Mouse (Mus musculus): ENCODE results near the gene Gm9803. TPM values are rescaled to one million over a fixed set of nuclear protein-coding genes. Genes with fewer than 3 reads are reported as not detected.
A peak's percentile ranks its signal among the peaks of the same experiment; 100 is the strongest.
"Not testable (repeated sequence)": the region's sequence is repeated elsewhere in the genome, so short reads cannot be mapped to it uniquely, and the experiment has no call there.

The Gm9803 gene
- 14.7 and 15.9 TPM in 2 replicates for polyA plus RNA-seq (2014; fragmentation: Nextera tagmentation; extraction: Ambion mirVana)

- H3K36me3 ChIP-seq (ENCODE audit: control insufficient read depth, insufficient read depth, low read length); H3K9me3 ChIP-seq (ENCODE audit: control insufficient read depth, low read length); ATAC-seq (ENCODE audit: low FRiP score); H3K4me2 ChIP-seq; DNase-seq (ENCODE audit: low spot score, missing footprints); H3K27me3 ChIP-seq (ENCODE audit: control insufficient read depth, insufficient read depth, low read length); H3K27ac ChIP-seq (ENCODE audit: low read depth, low read length); H3K9ac ChIP-seq (ENCODE audit: low read length); H3K4me3 ChIP-seq (ENCODE audit: low read depth, low read length): not testable (repeated sequence)
- 94% methylated on average over 10 of the region's 10 CpGs for WGBS
- H3K4me1 ChIP-seq (ENCODE audit: control insufficient read depth, insufficient read depth, low read length), result peaks cover 17% of the 10 kb centered on the region
Measured at GRCm38 (mm10) chr10:43523931-43524330, at the start of gene Gm9803. TSS of gene Gm9803 (plus strand) at chr10:43524084.

GRCm38 (mm10) chr10:43475376-43475775 lies 48.5 kb upstream of the Gm9803 start:
- no peak overlapping the region for H3K9ac ChIP-seq (ENCODE audit: low read length)
- H3K27ac ChIP-seq (ENCODE audit: low read depth, low read length), result no peak overlapping the region
- no peak overlapping the region for H3K4me3 ChIP-seq (ENCODE audit: low read depth, low read length)
- ATAC-seq (ENCODE audit: low FRiP score) (no peak), DNase-seq (ENCODE audit: low spot score, missing footprints) (peak; percentile 85)
- 51% methylated on average over 4 of the region's 4 CpGs for WGBS
- no peaks in the 10 kb centered on the region for H3K27me3 ChIP-seq (ENCODE audit: control insufficient read depth, insufficient read depth, low read length)
- H3K4me2 ChIP-seq, result no peak overlapping the region
- H3K9me3 ChIP-seq (ENCODE audit: control insufficient read depth, low read length), result no peaks in the 10 kb centered on the region
- peaks cover 12% of the 10 kb centered on the region for H3K4me1 ChIP-seq (ENCODE audit: control insufficient read depth, insufficient read depth, low read length)
- no peaks in the 10 kb centered on the region for H3K36me3 ChIP-seq (ENCODE audit: control insufficient read depth, insufficient read depth, low read length)

GRCm38 (mm10) chr10:43477459-43477858 lies 46.4 kb upstream of the Gm9803 start:
- Histone ChIP-seq H3K4me2 (peak overlapping the region; percentile 96), H3K27ac (ENCODE audit: low read depth, low read length) (peak overlapping the region; percentile 98), H3K27me3 (ENCODE audit: control insufficient read depth, insufficient read depth, low read length) (no peaks in the 10 kb centered on the region), H3K36me3 (ENCODE audit: control insufficient read depth, insufficient read depth, low read length) (no peaks in the 10 kb centered on the region), H3K9me3 (ENCODE audit: control insufficient read depth, low read length) (no peaks in the 10 kb centered on the region), H3K9ac (ENCODE audit: low read length) (peak overlapping the region; percentile 99), H3K4me1 (ENCODE audit: control insufficient read depth, insufficient read depth, low read length) (peaks cover 26% of the 10 kb centered on the region), H3K4me3 (ENCODE audit: low read depth, low read length) (peak overlapping the region; percentile 87)
- no peak for DNase-seq (ENCODE audit: low spot score, missing footprints)
- ATAC-seq (ENCODE audit: low FRiP score), result peak; percentile 22
- 7% methylated on average over 9 of the region's 9 CpGs for WGBS

- H3K27me3 ChIP-seq (ENCODE audit: control insufficient read depth, insufficient read depth, low read length), result no peaks in the 10 kb centered on the region
- H3K4me1 ChIP-seq (ENCODE audit: control insufficient read depth, insufficient read depth, low read length), result peaks cover 26% of the 10 kb centered on the region
- peak overlapping the region; percentile 96 for H3K4me2 ChIP-seq
- no peaks in the 10 kb centered on the region for H3K36me3 ChIP-seq (ENCODE audit: control insufficient read depth, insufficient read depth, low read length)
- peak overlapping the region; percentile 87 for H3K4me3 ChIP-seq (ENCODE audit: low read depth, low read length)
- H3K27ac ChIP-seq (ENCODE audit: low read depth, low read length), result peak overlapping the region; percentile 98
- ATAC-seq (ENCODE audit: low FRiP score), result peak; percentile 72
- WGBS, result under 1% methylated on average over 42 of the region's 42 CpGs
- peak; percentile 98 for DNase-seq (ENCODE audit: low spot score, missing footprints)
- peak overlapping the region; percentile 99 for H3K9ac ChIP-seq (ENCODE audit: low read length)
- no peaks in the 10 kb centered on the region for H3K9me3 ChIP-seq (ENCODE audit: control insufficient read depth, low read length)
Measured at GRCm38 (mm10) chr10:43477865-43478681, 45.8 kb upstream of the Gm9803 start.

GRCm38 (mm10) chr10:43478751-43479435 lies 45.0 kb upstream of the Gm9803 start, which contains the start of gene Bend3:
TSS of gene Bend3 (plus strand) at chr10:43478831.
- WGBS, result under 1% methylated on average over 65 of the region's 101 CpGs

DNA sequence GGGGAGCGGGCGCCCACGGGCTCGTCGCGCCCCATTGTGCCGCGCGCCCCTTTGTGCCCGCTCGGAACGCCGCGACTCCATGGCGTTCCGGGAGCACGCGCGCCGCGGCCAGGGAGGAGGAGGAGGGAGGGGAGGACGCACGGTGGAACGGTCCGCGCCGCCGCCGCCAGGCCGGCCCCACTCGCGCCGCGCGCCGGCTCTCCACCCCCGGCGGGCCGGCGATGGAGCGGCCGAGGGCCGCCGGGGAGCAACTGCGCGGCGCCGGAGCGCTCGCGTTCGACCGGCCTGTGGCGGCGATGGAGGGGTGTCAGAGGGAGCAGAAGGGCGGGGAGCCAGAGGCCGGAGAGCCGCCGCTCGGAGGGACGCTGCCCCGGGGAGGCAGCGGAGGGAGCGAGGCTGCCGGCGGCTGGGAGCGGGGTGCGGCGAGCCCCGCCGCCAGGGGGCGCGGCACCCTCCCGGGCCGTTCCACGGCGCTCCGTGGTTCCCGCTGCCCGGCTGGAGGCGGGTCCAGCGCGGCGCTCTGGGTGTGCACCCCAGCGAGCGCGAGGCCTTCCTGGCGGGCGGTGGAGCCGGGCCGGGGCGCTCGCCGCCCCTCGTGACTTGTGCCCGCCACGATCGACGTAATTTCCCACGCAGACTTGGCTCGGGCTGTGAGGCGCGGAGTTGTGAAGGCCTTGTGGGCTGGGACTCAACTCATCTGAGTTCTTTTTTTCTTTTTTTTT lies 44.3 kb upstream of the Gm9803 start:
- Histone ChIP-seq H3K4me1 (ENCODE audit: control insufficient read depth, insufficient read depth, low read length) (peaks cover 30% of the 10 kb centered on the region), H3K27me3 (ENCODE audit: control insufficient read depth, insufficient read depth, low read length) (no peaks in the 10 kb centered on the region), H3K27ac (ENCODE audit: low read depth, low read length) (peak overlapping the region; percentile 98), H3K4me3 (ENCODE audit: low read depth, low read length) (peak overlapping the region; percentile 87), H3K4me2 (peak overlapping the region; percentile 96), H3K36me3 (ENCODE audit: control insufficient read depth, insufficient read depth, low read length) (no peaks in the 10 kb centered on the region), H3K9me3 (ENCODE audit: control insufficient read depth, low read length) (no peaks in the 10 kb centered on the region), H3K9ac (ENCODE audit: low read length) (peak overlapping the region; percentile 99)
- DNase-seq (ENCODE audit: low spot score, missing footprints) (peak; percentile 99), ATAC-seq (ENCODE audit: low FRiP score) (peak; percentile 79)
- under 1% methylated on average over 61 of the region's 103 CpGs for WGBS

More at GRCm38 (mm10) chr10:43478751-43479435, 45.0 kb upstream of the Gm9803 start, which contains the start of gene Bend3:
- no peaks in the 10 kb centered on the region for H3K36me3 ChIP-seq (ENCODE audit: control insufficient read depth, insufficient read depth, low read length)
- H3K4me3 ChIP-seq (ENCODE audit: low read depth, low read length), result peak within 1 kb of the TSS; percentile 87
- H3K4me2 ChIP-seq, result peak within 1 kb of the TSS; percentile 96
- no peaks in the 10 kb centered on the region for H3K27me3 ChIP-seq (ENCODE audit: control insufficient read depth, insufficient read depth, low read length)
- ATAC-seq (ENCODE audit: low FRiP score), result peak; percentile 57
- H3K4me1 ChIP-seq (ENCODE audit: control insufficient read depth, insufficient read depth, low read length), result peaks cover 30% of the 10 kb centered on the region
- peak within 1 kb of the TSS; percentile 99 for H3K9ac ChIP-seq (ENCODE audit: low read length)
- DNase-seq (ENCODE audit: low spot score, missing footprints), result peak; percentile 95
- H3K27ac ChIP-seq (ENCODE audit: low read depth, low read length), result peak within 1 kb of the TSS; percentile 98
- H3K9me3 ChIP-seq (ENCODE audit: control insufficient read depth, low read length), result no peaks in the 10 kb centered on the region

DNA sequence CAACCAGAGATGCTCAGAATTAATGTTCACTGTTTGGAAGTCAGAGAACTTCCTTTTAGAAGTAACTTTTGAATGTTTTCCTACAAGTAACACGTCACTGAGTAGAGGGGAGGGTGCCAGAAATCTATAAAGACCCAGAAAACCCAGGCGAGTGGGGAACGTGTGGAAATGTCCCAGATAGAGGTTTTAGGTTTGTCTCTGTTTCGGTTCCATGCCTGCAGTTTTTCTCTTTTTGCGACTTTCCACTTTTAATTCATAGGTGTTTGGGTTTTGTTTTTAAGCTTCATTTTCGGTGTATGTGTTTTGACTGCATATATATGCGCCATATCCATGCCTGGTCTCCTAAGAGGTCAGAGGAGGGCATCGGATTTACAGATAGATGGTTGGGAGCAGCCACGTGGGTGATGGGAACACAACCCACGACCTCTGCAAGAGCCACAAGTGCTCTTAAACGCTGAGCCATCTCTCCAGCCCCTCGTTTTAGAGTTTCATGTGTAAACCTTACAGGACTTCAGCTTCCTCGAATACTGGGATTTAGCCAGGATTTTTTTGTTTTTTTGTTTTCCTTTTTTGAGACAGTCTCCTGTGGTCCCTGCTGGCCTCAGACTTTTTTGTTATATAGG lies 43.5 kb upstream of the Gm9803 start:
- WGBS, result 3% methylated on average over 13 of the region's 13 CpGs
- H3K9me3 ChIP-seq (ENCODE audit: control insufficient read depth, low read length), result no peaks in the 10 kb centered on the region
- H3K27ac ChIP-seq (ENCODE audit: low read depth, low read length), result peak overlapping the region; percentile 98
- H3K27me3 ChIP-seq (ENCODE audit: control insufficient read depth, insufficient read depth, low read length), result no peaks in the 10 kb centered on the region
- peak overlapping the region; percentile 99 for H3K9ac ChIP-seq (ENCODE audit: low read length)
- no peaks in the 10 kb centered on the region for H3K36me3 ChIP-seq (ENCODE audit: control insufficient read depth, insufficient read depth, low read length)
- peak overlapping the region; percentile 96 for H3K4me2 ChIP-seq
- peak; percentile 92 for DNase-seq (ENCODE audit: low spot score, missing footprints)
- ATAC-seq (ENCODE audit: low FRiP score), result no peak
- H3K4me1 ChIP-seq (ENCODE audit: control insufficient read depth, insufficient read depth, low read length), result peaks cover 30% of the 10 kb centered on the region
- peak overlapping the region; percentile 87 for H3K4me3 ChIP-seq (ENCODE audit: low read depth, low read length)

- ATAC-seq (ENCODE audit: low FRiP score), result no peak
- peak overlapping the region; percentile 96; the same call in 1 of the 2 replicates for H3K4me2 ChIP-seq
- peaks cover 30% of the 10 kb centered on the region for H3K4me1 ChIP-seq (ENCODE audit: control insufficient read depth, insufficient read depth, low read length)
- WGBS, result 44% methylated on average over 4 of the region's 4 CpGs
- no peak overlapping the region for H3K9ac ChIP-seq (ENCODE audit: low read length)
- no peak overlapping the region for H3K27ac ChIP-seq (ENCODE audit: low read depth, low read length)
- no peaks in the 10 kb centered on the region for H3K36me3 ChIP-seq (ENCODE audit: control insufficient read depth, insufficient read depth, low read length)
- H3K27me3 ChIP-seq (ENCODE audit: control insufficient read depth, insufficient read depth, low read length), result no peaks in the 10 kb centered on the region
- no peak for DNase-seq (ENCODE audit: low spot score, missing footprints)
- no peak overlapping the region for H3K4me3 ChIP-seq (ENCODE audit: low read depth, low read length)
- H3K9me3 ChIP-seq (ENCODE audit: control insufficient read depth, low read length), result no peaks in the 10 kb centered on the region
Measured at GRCm38 (mm10) chr10:43481179-43481578, 42.7 kb upstream of the Gm9803 start.

Measured in midbrain, embryonic 11.5 days (tissue).